Mouse (Mus musculus) myocyte (in vitro differentiated cells): ENCODE measurements around the gene Cnn1. TPM values are rescaled to one million over a fixed set of nuclear protein-coding genes. Genes with fewer than 3 reads are reported as not detected.

Experiments
- H3K27me3 ChIP-seq: one replicate; pipeline ENCODE4 v1.6.1; 2011; ENCODE audit not compliant: control insufficient read depth, insufficient read depth, insufficient read length
- H3K36me3 ChIP-seq: one replicate; pipeline ENCODE4 v1.6.1; 2011; ENCODE audit not compliant: control insufficient read depth, insufficient read depth
- H3K4me2 ChIP-seq: one replicate; pipeline ENCODE4 v1.6.1; 2011; ENCODE audit warnings: low read depth, control low read depth
- H3K4me3 ChIP-seq: one replicate; pipeline ENCODE4 v1.5.1; 2011; ENCODE audit warnings: mild to moderate bottlenecking, control low read depth, moderate library complexity
- H3K79me2 ChIP-seq: one replicate; pipeline ENCODE4 v1.6.1; 2011; ENCODE audit not compliant: control insufficient read depth, insufficient read depth
- H3ac ChIP-seq: one replicate; pipeline ENCODE4 v1.6.1; 2011; ENCODE audit not compliant: control insufficient read depth, insufficient read length
- CEBPB ChIP-seq: IDR thresholded peaks from 2 replicates; pipeline ENCODE4 v1.6.1; 2011; ENCODE audit warnings: mild to moderate bottlenecking, moderate library complexity; ENCODE audit not compliant: poor library complexity, insufficient read depth, severe bottlenecking
- E2F4 ChIP-seq: IDR thresholded peaks from one replicate; pipeline ENCODE4 v1.6.1; 2011; ENCODE audit warnings: mild to moderate bottlenecking, control low read depth, moderate library complexity; ENCODE audit not compliant: insufficient read depth
- MAX ChIP-seq: IDR thresholded peaks from one replicate; pipeline ENCODE4 v1.6.1; 2011; ENCODE audit warnings: low read depth, mild to moderate bottlenecking, control low read depth
- MYOD1 ChIP-seq, 3 experiments: IDR thresholded peaks; one replicate each; pipeline ENCODE4 v1.6.1; 2011; ENCODE audit warnings: control low read depth in 2 of 3, low read depth in 2 of 3, mild to moderate bottlenecking in 2 of 3, moderate library complexity in 1 of 3; ENCODE audit not compliant: insufficient read length in 2 of 3, control insufficient read depth in 1 of 3
- MYOG ChIP-seq, 3 experiments: IDR thresholded peaks; one replicate each; pipeline ENCODE4 v1.6.1; 2011; ENCODE audit warnings: control low read depth in 2 of 3, low read depth in 2 of 3, mild to moderate bottlenecking in 2 of 3; ENCODE audit not compliant: insufficient read length in 2 of 3, control insufficient read depth in 1 of 3, insufficient read depth in 1 of 3
- POLR2A ChIP-seq: IDR thresholded peaks from one replicate; pipeline ENCODE4 v1.6.1; 2011; ENCODE audit warnings: low read depth, mild to moderate bottlenecking, control low read depth, moderate library complexity; ENCODE audit not compliant: insufficient read length
- POLR2AphosphoS2 ChIP-seq: IDR thresholded peaks from one replicate; pipeline ENCODE4 v1.6.1; 2011; ENCODE audit warnings: low read depth, control low read depth; ENCODE audit not compliant: insufficient read length
- REST ChIP-seq: IDR thresholded peaks from one replicate; pipeline ENCODE4 v1.6.1; 2011; ENCODE audit warnings: mild to moderate bottlenecking, control low read depth, moderate library complexity; ENCODE audit not compliant: insufficient read depth, insufficient read length
- SRF ChIP-seq: IDR thresholded peaks from one replicate; pipeline ENCODE4 v1.6.1; 2011; ENCODE audit warnings: low read depth; ENCODE audit not compliant: control insufficient read depth, insufficient read length
- TCF12 ChIP-seq: IDR thresholded peaks from one replicate; pipeline ENCODE4 v1.6.1; 2011; ENCODE audit warnings: mild to moderate bottlenecking, control low read depth; ENCODE audit not compliant: poor library complexity, insufficient read depth, severe bottlenecking
- TCF3 ChIP-seq: IDR thresholded peaks from one replicate; pipeline ENCODE4 v1.6.1; 2011; ENCODE audit warnings: low read depth, control low read depth; ENCODE audit not compliant: insufficient read length
- USF1 ChIP-seq: IDR thresholded peaks from one replicate; pipeline ENCODE4 v1.6.1; 2011; ENCODE audit warnings: low read depth, mild to moderate bottlenecking, control low read depth, moderate library complexity
- polyA plus RNA-seq: library from polyadenylated mRNA; unstranded; fragments of >200 nt; fragmentation: generic; extraction: Trizol; gene quantifications from one replicate; pipeline ENCODE4 v1.2.1, GENCODE M21; 2012; ENCODE audit warnings: missing spikeins

Gene Cnn1
- polyA plus RNA-seq, 1 experiment, result 7.1 TPM

DNA sequence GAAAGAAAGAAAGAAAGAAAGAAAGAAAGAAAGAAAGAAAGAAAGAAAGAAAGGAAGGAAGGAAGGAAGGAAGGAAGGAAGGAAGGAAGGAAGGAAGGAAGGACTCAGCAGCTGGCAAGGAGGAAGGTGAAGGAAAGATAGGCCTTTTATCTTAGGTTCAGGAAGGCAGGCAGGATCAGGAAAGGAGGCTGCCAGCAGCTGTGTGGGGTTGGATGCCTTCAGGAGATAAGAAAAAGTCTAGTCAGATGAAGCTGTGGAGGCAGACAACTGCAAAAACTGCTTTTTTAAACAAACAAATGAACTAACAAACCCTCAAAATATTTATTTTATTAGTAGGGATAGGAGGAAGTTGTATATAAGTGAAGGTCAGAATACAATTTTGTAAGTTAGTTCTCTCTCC lies 22.5 kb downstream of the Cnn1 start:
- Histone ChIP-seq H3K4me2 (no peak overlapping the region), H3K4me3 (no peak overlapping the region), H3K36me3 (no peaks in the 10 kb centered on the region), H3K79me2 (peaks cover 2% of the 10 kb centered on the region), H3K27me3 (peaks cover 9% of the 10 kb centered on the region), H3ac (no peak overlapping the region)
- TF ChIP-seq MYOG (IDR thresholded peaks at IDR 0.05; ENCODE audit: control insufficient read depth in 1 of 3, insufficient read depth in 1 of 3, insufficient read length in 2 of 3, low read depth in 2 of 3), result no peak
- no peak for TF ChIP-seq MAX
- no peak for TF ChIP-seq CEBPB
- no peak for TF ChIP-seq TCF12
- TF ChIP-seq POLR2AphosphoS2, result no peak

DNA sequence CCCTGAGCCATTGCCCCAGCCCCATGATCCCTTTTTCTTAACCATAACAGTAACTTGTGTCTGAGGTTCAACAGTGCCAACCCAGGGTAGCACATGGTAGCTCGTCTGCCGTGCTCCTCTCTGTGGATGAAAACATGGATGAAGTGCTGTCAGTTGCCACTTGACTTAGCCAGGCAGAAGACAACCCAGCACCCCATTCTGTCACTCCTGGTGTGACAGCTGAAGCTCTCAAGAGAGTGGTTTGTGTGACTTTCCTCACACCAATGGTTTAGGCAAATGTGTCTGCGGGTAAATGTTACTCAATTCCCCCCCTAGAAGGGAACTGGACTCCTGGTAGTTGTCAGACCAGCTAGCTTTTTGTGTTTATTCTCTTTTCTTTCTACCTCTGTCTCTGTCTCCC lies 23.0 kb downstream of the Cnn1 start:
- TF ChIP-seq POLR2A (no peak), POLR2AphosphoS2 (no peak), MAX (no peak), SRF (no peak), USF1 (no peak), MYOG (IDR thresholded peaks at IDR 0.05; ENCODE audit: control insufficient read depth in 1 of 3, insufficient read depth in 1 of 3, insufficient read length in 2 of 3, low read depth in 2 of 3) (no peak), REST (no peak), TCF3 (no peak), E2F4 (no peak), CEBPB (no peak), MYOD1 (IDR thresholded peaks at IDR 0.05; ENCODE audit: control insufficient read depth in 1 of 3, insufficient read length in 2 of 3, low read depth in 2 of 3) (no peak), TCF12 (no peak)
- Histone ChIP-seq H3K4me2 (no peak overlapping the region), H3K36me3 (no peaks in the 10 kb centered on the region), H3K4me3 (no peak overlapping the region), H3K27me3 (peaks cover 9% of the 10 kb centered on the region), H3ac (no peak overlapping the region), H3K79me2 (no peaks in the 10 kb centered on the region)

GRCm38 (mm10) chr9:22123069-22123609 lies 24.1 kb downstream of the Cnn1 start:
- Histone ChIP-seq H3K79me2 (no peaks in the 10 kb centered on the region), H3ac (no peak overlapping the region), H3K4me2 (no peak overlapping the region), H3K4me3 (no peak overlapping the region), H3K27me3 (peaks cover 9% of the 10 kb centered on the region), H3K36me3 (no peaks in the 10 kb centered on the region)
- TF ChIP-seq USF1, result no peak
- TF ChIP-seq POLR2A, result no peak

DNA sequence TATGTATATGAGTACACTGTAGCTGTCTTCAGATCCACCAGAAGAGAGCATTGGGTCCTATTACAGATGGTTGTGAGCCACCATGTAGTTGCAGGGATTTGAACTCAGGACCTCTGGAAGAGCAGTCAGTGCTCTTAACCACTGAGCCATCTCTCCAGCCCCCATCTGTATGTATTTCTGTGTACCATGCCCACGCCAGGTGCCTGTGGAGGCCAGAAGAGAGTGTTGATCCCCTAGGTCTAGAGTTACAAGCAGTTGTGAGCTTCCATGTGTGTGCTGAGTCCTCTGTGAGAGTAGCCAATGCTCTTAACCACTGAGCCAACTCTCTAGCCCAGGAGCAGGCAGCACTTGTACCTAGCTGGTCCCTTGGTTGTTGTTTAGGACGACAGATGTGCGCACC lies 25.2 kb downstream of the Cnn1 start:
- TF ChIP-seq POLR2AphosphoS2 (no peak), SRF (no peak), POLR2A (no peak), MAX (no peak), TCF12 (no peak), TCF3 (no peak), REST (no peak), MYOG (IDR thresholded peaks at IDR 0.05; ENCODE audit: control insufficient read depth in 1 of 3, insufficient read depth in 1 of 3, insufficient read length in 2 of 3, low read depth in 2 of 3) (no peak), E2F4 (no peak), USF1 (no peak), MYOD1 (IDR thresholded peaks at IDR 0.05; ENCODE audit: control insufficient read depth in 1 of 3, insufficient read length in 2 of 3, low read depth in 2 of 3) (no peak), CEBPB (no peak)
- H3K79me2 ChIP-seq, result no peaks in the 10 kb centered on the region

GRCm38 (mm10) chr9:22125246-22126027 lies 26.4 kb downstream of the Cnn1 start:
- no peak overlapping the region for H3ac ChIP-seq
- no peak overlapping the region for H3K4me2 ChIP-seq
- no peak overlapping the region for H3K4me3 ChIP-seq
- H3K36me3 ChIP-seq, result no peaks in the 10 kb centered on the region
- TF ChIP-seq MYOD1 (IDR thresholded peaks at IDR 0.05; ENCODE audit: control insufficient read depth in 1 of 3, insufficient read length in 2 of 3, low read depth in 2 of 3), result no peak
- TF ChIP-seq TCF3, result no peak
- TF ChIP-seq POLR2AphosphoS2, result no peak
- TF ChIP-seq MAX, result no peak
- TF ChIP-seq TCF12, result no peak
- no peak for TF ChIP-seq MYOG (IDR thresholded peaks at IDR 0.05; ENCODE audit: control insufficient read depth in 1 of 3, insufficient read depth in 1 of 3, insufficient read length in 2 of 3, low read depth in 2 of 3)
- no peak for TF ChIP-seq CEBPB
- TF ChIP-seq SRF, result no peak
- no peak for TF ChIP-seq E2F4
- TF ChIP-seq REST, result no peak
- no peak for TF ChIP-seq POLR2A
- no peak for TF ChIP-seq USF1
- no peaks in the 10 kb centered on the region for H3K27me3 ChIP-seq
- H3K79me2 ChIP-seq, result no peaks in the 10 kb centered on the region

More for the DNA sequence above, 25.2 kb downstream of the Cnn1 start:
- Histone ChIP-seq H3K36me3 (no peaks in the 10 kb centered on the region), H3K4me3 (no peak overlapping the region), H3K4me2 (no peak overlapping the region), H3ac (no peak overlapping the region), H3K27me3 (peaks cover 7% of the 10 kb centered on the region)
